Mouse (Mus musculus) hindbrain, embryonic 11.5 days (tissue): ENCODE measurements at regions not wholly inside any gene's neighbourhood (a gene's known extent, or its start where the extent isn't known, plus 50 kb on each side); places are given as distances from the start of the nearest gene placed in this dataset.

ENCODE experiments used
- ATAC-seq: fragments of 200-750 bp; cut with Nextera tagmentation; 2 replicates; pipeline ENCODE4 v1.8.0; 2017; ENCODE audit warnings: mild to moderate bottlenecking, moderate TSS enrichment, moderate library complexity; ENCODE audit not compliant: low FRiP score
- DNase-seq: peaks from one replicate; pipeline ENCODE4 v3.0.0-alpha.2; 2015; ENCODE audit warnings: low spot score
- H3K27ac ChIP-seq: fragments of 300-500 bp; sonication (generic); 2 replicates; pipeline ENCODE4 v1.5.1; 2014; ENCODE audit warnings: mild to moderate bottlenecking, low read depth, low read length
- H3K27me3 ChIP-seq: fragments of 300-500 bp; sonication (generic); 2 replicates; pipeline ENCODE4 v1.6.1; 2014; ENCODE audit warnings: mild to moderate bottlenecking, low read length, moderate library complexity, mixed read lengths; ENCODE audit not compliant: control insufficient read depth, insufficient read depth
- H3K36me3 ChIP-seq: fragments of 300-500 bp; sonication (generic); 2 replicates; pipeline ENCODE4 v1.6.1; 2014; ENCODE audit warnings: mild to moderate bottlenecking, low read length, moderate library complexity, mixed read lengths; ENCODE audit not compliant: control insufficient read depth, insufficient read depth
- H3K4me1 ChIP-seq: fragments of 300-500 bp; sonication (generic); replicated peaks from 2 replicates; pipeline ENCODE4 v1.6.1; 2014; ENCODE audit warnings: low read length, mixed read lengths; ENCODE audit not compliant: control insufficient read depth, insufficient read depth
- H3K4me2 ChIP-seq: fragments of 300-500 bp; sonication (generic); replicated peaks from 2 replicates; pipeline ENCODE4 v1.6.1; 2014; ENCODE audit warnings: mild to moderate bottlenecking, low read depth, low read length
- H3K4me3 ChIP-seq: fragments of 300-500 bp; sonication (generic); 2 replicates; pipeline ENCODE4 v1.5.1; 2014; ENCODE audit warnings: low read depth, low read length
- H3K9ac ChIP-seq: fragments of 300-500 bp; sonication (generic); 2 replicates; pipeline ENCODE4 v1.6.1; 2014; ENCODE audit warnings: low read depth, low read length
- H3K9me3 ChIP-seq: fragments of 300-500 bp; sonication (generic); 2 replicates; pipeline ENCODE4 v1.6.1; 2016; ENCODE audit warnings: low read length; ENCODE audit not compliant: control insufficient read depth
- WGBS: fragments of 180-500 bp; shearing (Covaris S2); extraction: QIAGEN DNeasy Blood & Tissue Kit; methylation state at CpG from one replicate; pipeline ENCODE4 v1.1.7; 2014; 5-methylcytosine and 5-hydroxymethylcytosine counted together

DNA sequence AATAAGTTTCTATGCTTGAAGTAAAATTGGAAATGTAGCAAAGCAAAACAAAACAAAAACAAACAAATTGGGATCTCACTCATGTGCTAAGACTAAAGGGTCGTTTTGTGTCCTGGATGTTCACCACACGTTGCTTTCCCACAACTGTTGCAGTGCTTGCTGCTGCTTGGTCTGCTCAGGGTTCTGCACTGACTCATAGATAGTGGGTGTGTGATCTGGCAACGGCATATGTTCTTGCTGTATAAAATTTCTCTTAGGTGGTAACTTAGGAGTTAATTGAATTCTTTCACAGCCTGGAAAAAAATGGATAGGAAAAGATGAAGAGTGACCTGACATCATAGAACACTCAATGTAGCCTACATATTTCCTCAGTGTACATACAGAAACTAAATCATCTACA is 505.9 kb upstream of the Zeb2 start:
- Histone ChIP-seq H3K27me3 (no peaks in the 10 kb centered on the region), H3K4me2 (no peak overlapping the region), H3K4me3 (no peak overlapping the region), H3K36me3 (no peaks in the 10 kb centered on the region), H3K4me1 (no peaks in the 10 kb centered on the region), H3K9ac (no peak overlapping the region), H3K9me3 (no peaks in the 10 kb centered on the region), H3K27ac (no peak overlapping the region)
- no peak for ATAC-seq
- 83% methylated on average over 3 of the region's 3 CpGs for WGBS
- DNase-seq = no peak

DNA sequence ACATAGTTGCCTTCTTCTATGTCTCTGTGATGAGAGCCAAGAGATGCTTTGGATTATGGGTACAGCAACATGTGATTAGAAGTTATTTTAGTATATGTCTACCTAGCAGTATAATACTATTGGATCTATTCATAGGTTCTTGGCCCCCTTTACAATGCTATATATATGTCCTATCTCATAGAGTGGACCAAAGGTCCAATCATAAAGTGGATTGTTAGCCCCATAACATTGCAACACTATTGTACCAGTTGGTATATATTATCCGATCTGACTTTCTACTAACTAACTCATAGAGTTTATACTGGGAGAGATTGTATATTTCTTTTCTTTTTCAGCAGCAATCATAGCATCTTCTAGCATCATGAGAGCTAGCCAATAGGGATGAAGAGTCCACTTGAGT is 491.7 kb upstream of the Zeb2 start:
- ATAC-seq (no peak), DNase-seq (no peak)
- Histone ChIP-seq H3K4me1 (no peaks in the 10 kb centered on the region), H3K27ac (no peak overlapping the region), H3K27me3 (no peaks in the 10 kb centered on the region), H3K4me2 (no peak overlapping the region), H3K4me3 (no peak overlapping the region), H3K9me3 (no peaks in the 10 kb centered on the region), H3K9ac (no peak overlapping the region), H3K36me3 (no peaks in the 10 kb centered on the region)
- 97% methylated on average over 1 of the region's 1 CpGs for WGBS

DNA sequence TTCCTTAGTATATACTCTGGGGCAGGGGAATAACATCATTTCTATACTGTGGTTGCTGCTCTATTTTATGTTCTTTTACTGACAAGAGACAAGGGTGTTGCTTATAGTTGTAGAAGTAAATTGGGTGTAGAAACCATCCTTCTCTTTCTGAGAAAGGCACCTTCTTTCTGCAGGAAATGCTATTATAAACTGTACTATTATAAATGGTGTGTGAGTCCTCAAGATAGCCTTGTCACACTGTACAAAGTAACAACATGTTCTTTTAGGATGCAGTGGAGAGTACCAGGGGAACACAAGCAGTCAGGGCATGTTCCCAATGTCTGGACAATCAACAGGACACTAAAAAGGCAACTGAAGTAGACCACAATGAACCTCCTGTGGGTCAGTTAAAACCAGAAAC is 490.2 kb upstream of the Zeb2 start:
- Histone ChIP-seq H3K27ac (no peak overlapping the region), H3K27me3 (no peaks in the 10 kb centered on the region), H3K9ac (no peak overlapping the region), H3K4me3 (no peak overlapping the region), H3K4me2 (no peak overlapping the region), H3K9me3 (no peaks in the 10 kb centered on the region), H3K4me1 (no peaks in the 10 kb centered on the region), H3K36me3 (no peaks in the 10 kb centered on the region)
- no peak for ATAC-seq
- DNase-seq = no peak

DNA sequence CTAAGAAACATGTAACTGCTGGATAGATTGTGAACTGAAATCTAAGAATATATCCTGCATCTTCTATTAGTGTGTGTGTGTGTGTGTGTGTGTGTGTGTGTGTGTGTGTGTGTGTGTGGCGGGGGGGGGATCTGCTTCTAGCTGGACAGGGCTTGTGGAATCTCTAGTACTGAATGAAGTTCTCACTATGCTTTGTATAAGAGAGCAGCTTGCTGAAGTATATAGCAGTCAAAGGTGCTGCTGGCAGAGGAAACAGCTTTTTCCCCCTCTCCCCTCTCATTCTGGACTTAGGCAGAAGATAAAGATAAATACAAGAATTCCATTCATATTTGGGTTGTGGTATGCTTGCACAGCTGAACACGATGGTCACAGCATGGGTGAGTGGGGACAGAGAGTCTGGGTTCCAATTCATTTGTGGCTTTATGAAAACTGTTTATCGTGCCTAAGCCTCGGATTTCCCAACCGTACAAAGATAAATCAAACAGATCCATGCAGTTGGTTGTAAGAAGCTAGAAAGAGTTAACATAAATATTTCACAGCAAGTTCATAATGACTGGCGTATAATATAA is 484.2 kb upstream of the Zeb2 start:
- Histone ChIP-seq H3K4me1 (no peaks in the 10 kb centered on the region), H3K27ac (no peak overlapping the region), H3K4me2 (no peak overlapping the region), H3K9me3 (no peaks in the 10 kb centered on the region), H3K27me3 (no peaks in the 10 kb centered on the region), H3K4me3 (no peak overlapping the region), H3K9ac (no peak overlapping the region), H3K36me3 (no peaks in the 10 kb centered on the region)
- ATAC-seq = no peak
- DNase-seq = no peak
- WGBS = 72% methylated on average over 6 of the region's 6 CpGs

DNA sequence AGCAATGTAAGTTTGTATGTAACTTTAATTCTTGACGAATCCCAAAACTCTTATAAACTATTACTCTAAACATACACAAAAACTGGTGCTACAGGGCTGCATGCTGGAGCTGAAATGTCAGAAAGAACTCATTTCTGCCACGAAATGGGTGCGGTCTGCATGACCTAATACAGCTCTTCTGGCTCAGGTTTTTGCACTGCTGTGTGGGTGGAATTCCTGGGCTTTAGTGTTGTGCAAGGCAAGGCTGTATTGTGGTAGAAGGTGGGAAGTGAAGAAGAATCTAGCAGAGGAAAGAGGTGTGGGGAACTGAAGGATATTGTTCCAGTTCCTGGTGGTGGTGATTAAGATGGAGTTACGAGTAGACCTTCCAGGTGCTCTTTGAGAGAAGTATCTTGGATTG is 476.6 kb upstream of the Zeb2 start:
- H3K4me1 ChIP-seq = no peaks in the 10 kb centered on the region
- ATAC-seq (no peak), DNase-seq (no peak)
- no peaks in the 10 kb centered on the region for H3K27me3 ChIP-seq
- WGBS = 81% methylated on average over 4 of the region's 4 CpGs
- H3K27ac ChIP-seq = no peak overlapping the region
- H3K9me3 ChIP-seq = no peaks in the 10 kb centered on the region
- H3K9ac ChIP-seq = no peak overlapping the region
- no peaks in the 10 kb centered on the region for H3K36me3 ChIP-seq
- H3K4me3 ChIP-seq = no peak overlapping the region
- H3K4me2 ChIP-seq = no peak overlapping the region

DNA sequence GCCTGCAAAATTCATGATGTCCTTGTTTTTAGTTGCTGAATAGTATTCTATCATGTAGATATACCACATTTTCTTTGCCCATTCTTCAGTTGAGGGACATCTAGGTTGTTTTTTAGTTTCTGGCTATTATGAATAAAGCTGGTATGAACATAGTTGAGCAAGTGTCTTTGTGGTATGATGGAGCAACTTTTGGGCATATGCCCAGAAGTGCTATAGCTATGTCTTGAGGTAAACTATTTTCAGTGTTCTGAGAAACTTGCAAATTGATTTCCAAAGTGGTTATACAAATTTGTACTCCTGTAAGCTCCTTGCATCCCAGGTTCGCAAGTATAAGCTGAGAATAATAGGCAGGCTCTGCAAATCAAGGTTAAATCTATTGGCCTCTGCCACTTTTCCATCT is 473.8 kb upstream of the Zeb2 start:
- H3K36me3 ChIP-seq = no peaks in the 10 kb centered on the region
- no peak overlapping the region for H3K9ac ChIP-seq
- H3K9me3 ChIP-seq = no peaks in the 10 kb centered on the region
- DNase-seq = no peak
- no peak overlapping the region for H3K4me2 ChIP-seq
- ATAC-seq = no peak
- no peaks in the 10 kb centered on the region for H3K27me3 ChIP-seq
- no peak overlapping the region for H3K27ac ChIP-seq
- H3K4me1 ChIP-seq = no peaks in the 10 kb centered on the region
- H3K4me3 ChIP-seq = no peak overlapping the region
- 86% methylated on average over 1 of the region's 1 CpGs for WGBS

DNA sequence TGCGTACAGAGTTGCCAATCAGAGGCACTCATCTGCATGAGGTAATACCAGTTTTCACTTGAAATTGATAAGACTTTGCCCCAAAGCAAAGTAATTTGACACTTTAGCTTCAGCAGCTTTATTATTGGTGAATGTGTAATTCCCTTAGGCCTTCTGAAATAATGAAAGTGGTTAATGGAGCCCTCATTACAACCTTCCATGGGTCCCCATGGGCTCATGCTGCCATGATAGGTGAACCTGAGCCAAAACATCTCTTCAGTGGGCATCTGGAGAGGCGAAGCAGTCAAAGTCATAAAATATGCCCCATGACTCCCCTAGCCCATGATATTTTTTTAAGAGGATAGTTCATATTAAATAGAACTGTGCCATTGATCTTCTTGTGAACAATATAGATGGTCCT is 471.1 kb upstream of the Zeb2 start:
- Histone ChIP-seq H3K9ac (no peak overlapping the region), H3K27ac (no peak overlapping the region), H3K4me1 (no peaks in the 10 kb centered on the region), H3K9me3 (no peaks in the 10 kb centered on the region), H3K4me2 (no peak overlapping the region), H3K27me3 (no peaks in the 10 kb centered on the region), H3K4me3 (no peak overlapping the region), H3K36me3 (no peaks in the 10 kb centered on the region)
- DNase-seq = no peak
- 81% methylated on average over 2 of the region's 2 CpGs for WGBS
- ATAC-seq = no peak

DNA sequence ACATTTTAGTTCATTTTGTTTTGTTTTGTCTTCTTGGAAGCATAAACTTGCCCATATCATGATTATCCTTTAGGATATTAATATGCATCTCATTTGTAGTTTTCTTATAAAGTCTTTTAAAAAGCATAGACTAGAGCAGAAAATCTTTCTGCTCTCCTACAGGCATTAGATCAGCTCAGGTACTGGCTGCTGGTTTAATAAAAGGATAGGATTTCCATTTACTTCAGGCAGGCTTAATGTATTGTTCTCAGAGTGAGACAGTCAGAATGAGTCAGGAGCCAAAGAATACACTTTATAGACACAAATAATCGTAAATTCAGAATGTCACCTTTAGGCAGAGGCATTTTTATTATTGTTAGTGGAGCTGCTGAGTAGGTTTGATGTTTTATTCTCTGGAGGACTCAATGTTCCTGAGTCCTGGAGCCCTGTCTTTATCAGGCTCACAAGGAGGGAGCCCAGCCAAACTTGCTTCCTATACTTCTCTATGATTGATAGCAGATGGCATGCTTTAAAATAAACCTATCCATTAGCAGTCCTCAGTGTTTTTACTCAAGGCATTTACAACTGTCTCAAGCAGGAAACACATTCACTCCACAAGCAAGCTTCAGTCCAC is 469.5 kb upstream of the Zeb2 start:
- Histone ChIP-seq H3K36me3 (no peaks in the 10 kb centered on the region), H3K4me2 (no peak overlapping the region), H3K27me3 (no peaks in the 10 kb centered on the region), H3K4me1 (no peaks in the 10 kb centered on the region), H3K27ac (no peak overlapping the region), H3K4me3 (no peak overlapping the region), H3K9ac (no peak overlapping the region), H3K9me3 (no peaks in the 10 kb centered on the region)
- ATAC-seq (no peak), DNase-seq (no peak)
- WGBS = 70% methylated on average over 1 of the region's 1 CpGs

DNA sequence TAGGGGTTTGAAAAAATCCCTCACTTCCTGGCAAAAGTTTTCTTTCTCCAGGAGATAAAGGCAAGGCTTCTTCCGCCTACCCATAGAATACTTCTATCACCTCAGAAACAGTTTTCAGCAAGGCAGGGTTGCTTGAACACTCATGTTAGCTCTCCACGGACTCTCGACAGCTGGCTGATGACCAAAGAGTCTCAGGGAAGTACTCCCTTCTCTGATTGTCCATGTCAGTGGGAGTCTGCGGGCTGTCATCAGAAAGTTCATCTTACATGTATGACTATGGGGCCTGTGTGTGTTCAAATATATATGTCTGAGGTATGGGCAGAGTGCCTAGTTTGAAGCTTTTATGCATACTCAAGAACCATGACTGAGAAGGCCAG is 464.3 kb upstream of the Zeb2 start:
- no peak overlapping the region for H3K4me3 ChIP-seq
- no peaks in the 10 kb centered on the region for H3K27me3 ChIP-seq
- H3K4me1 ChIP-seq = no peaks in the 10 kb centered on the region
- ATAC-seq (no peak), DNase-seq (no peak)
- no peak overlapping the region for H3K4me2 ChIP-seq
- no peak overlapping the region for H3K9ac ChIP-seq
- no peaks in the 10 kb centered on the region for H3K36me3 ChIP-seq
- H3K27ac ChIP-seq = no peak overlapping the region
- 92% methylated on average over 4 of the region's 4 CpGs for WGBS
- no peaks in the 10 kb centered on the region for H3K9me3 ChIP-seq
